Comparison of ENCODE assay signal across 17 mouse cellular contexts in genomic region chr11:6559996-6560395, GRCm38 (mm10). TPM values are rescaled to one million over a fixed set of nuclear protein-coding genes. Genes with fewer than 3 reads are reported as not detected.
DNase-seq lines count a peak whose midpoint lies in the region; ATAC-seq and TF ChIP-seq lines count a peak whose summit lies in the region.
"Had no signal": no experiment of that assay in that cellular context is flagged by ENCODE, and none has a peak within 500 bp of the region (broad histone marks: within the 10 kb centered on the region; RNA-seq: fewer than 3 reads in every experiment).

No protein-coding gene starts in this region.

- no peak for TF ChIP-seq EP300 in heart, postnatal 0 days (IDR thresholded peaks at IDR 0.05; ENCODE audit: low read depth)
- TF ChIP-seq EP300 in CH12.LX (IDR thresholded peaks at IDR 0.05; ENCODE audit: low read length), result no peak

- no peak for DNase-seq in heart, postnatal 0 days (ENCODE audit: low spot score)
- DNase-seq in heart, postnatal 25 days (ENCODE audit: low spot score), result no peak
- peak; percentile 42 for DNase-seq in thymus, postnatal 14 days
- DNase-seq in thymus, postnatal 0 days (ENCODE audit: low spot score), result no peak
- no peak for DNase-seq in CH12.LX (ENCODE audit: extremely low read depth)
- DNase-seq in urinary bladder, adult 2 months (ENCODE audit: low spot score), result no peak
- no peak for DNase-seq in embryo, embryonic 10.5 days (ENCODE audit: low spot score)
- DNase-seq: cerebellum, adult 2 months; embryo, embryonic 11 days; gastrocnemius, postnatal 36 days; liver; spleen, adult 18-20 months had no signal

- no peaks in the 10 kb centered on the region; the same call in 1 of the 2 replicates for H3K36me3 ChIP-seq in heart, postnatal 0 days (replicated peaks; ENCODE audit: control insufficient read depth, insufficient read depth, low read length)
- peaks cover 4 to 55% of the 10 kb centered on the region in 2 experiments for H3K36me3 ChIP-seq in CH12.LX (replicated peaks in 1 of 2; ENCODE audit: control insufficient read depth in 1 of 2, insufficient read depth in 1 of 2, low read length in 1 of 2)
- peaks cover 7% of the 10 kb centered on the region; the same call in 1 of the 2 replicates for H3K36me3 ChIP-seq in macrophage (ENCODE audit: inconsistent target)

- no peak for TF ChIP-seq CTCF in heart, postnatal 0 days (IDR thresholded peaks at IDR 0.05; ENCODE audit: low read depth)
- no peak for TF ChIP-seq CTCF in CH12.LX (conservative IDR thresholded peaks at IDR 0.05 in 1 of 2, IDR thresholded peaks at IDR 0.05 in 1 of 2; ENCODE audit: low read depth in 2 of 2, low read length in 2 of 2)

- dilution Hi-C loops in CH12.LX (cut with MboI; ENCODE audit: extremely low pct_ligation_motif_present, extremely low pct_unique_long_range_greater_than_20kb, low sequenced_read_pairs), result no loop called here

- H3K27me3 ChIP-seq in heart, postnatal 0 days (ENCODE audit: control insufficient read depth, insufficient read depth, low read length), result no peaks in the 10 kb centered on the region
- no peaks in the 10 kb centered on the region for H3K27me3 ChIP-seq in CH12.LX (replicated peaks)
- H3K27me3 ChIP-seq: lung, embryonic 15.5 days; midbrain, embryonic 15.5 days had no signal

- peaks cover 6% of the 10 kb centered on the region; the same call in 1 of the 2 replicates for H3K4me1 ChIP-seq in heart, postnatal 0 days (ENCODE audit: control insufficient read depth, insufficient read depth)
- peaks cover 12 to 63% of the 10 kb centered on the region in 2 experiments for H3K4me1 ChIP-seq in CH12.LX (ENCODE audit: control insufficient read depth in 1 of 2, insufficient read depth in 2 of 2)
- H3K4me1 ChIP-seq: hindbrain, embryonic 10.5 days; midbrain, embryonic 15.5 days had no signal

- no peak overlapping the region for H3K4me3 ChIP-seq in heart, postnatal 0 days (ENCODE audit: low read depth, low read length)
- H3K4me3 ChIP-seq in CH12.LX (replicated peaks in 1 of 3; ENCODE audit: low read depth in 2 of 3, low read length in 2 of 3, poor library complexity in 1 of 3) (no peak overlapping the region), macrophage (ENCODE audit: inconsistent target) (no peak overlapping the region; the same call in 1 of the 2 replicates)
- H3K4me3 ChIP-seq: hindbrain, embryonic 10.5 days; lung, embryonic 15.5 days; midbrain, embryonic 15.5 days had no signal

- no peak for ATAC-seq in heart, postnatal 0 days (ENCODE audit: insufficient read depth, low read depth)
- ATAC-seq: midbrain, embryonic 15.5 days had no signal

- in situ Hi-C loops in CH12.LX (cut with MboI; ENCODE audit: low pct_ligation_motif_present, low pct_unique_long_range_greater_than_20kb, low sequenced_read_pairs), result no loop called here

- no peak overlapping the region; the same call in 1 of the 2 replicates for H3K4me2 ChIP-seq in heart, postnatal 0 days (ENCODE audit: low read depth, low read length)
- H3K4me2 ChIP-seq in CH12.LX (ENCODE audit: insufficient read depth, low read depth, poor library complexity, severe bottlenecking), result 0 out of 2 replicates have a peak overlapping the region, but pooled peaks have one; percentile 4
- H3K4me2 ChIP-seq: heart, embryonic 11.5 days; lung, embryonic 15.5 days; midbrain, embryonic 15.5 days had no signal

- TF ChIP-seq RAD21 in CH12.LX (IDR thresholded peaks at IDR 0.05; ENCODE audit: low read depth, low read length), result no peak

- no peak overlapping the region for H3K9ac ChIP-seq in heart, postnatal 0 days (replicated peaks; ENCODE audit: low read depth, low read length)
- H3K9ac ChIP-seq in CH12.LX (ENCODE audit: insufficient read depth, low read depth), result no peak overlapping the region
- H3K9ac ChIP-seq: lung, embryonic 15.5 days; midbrain, embryonic 15.5 days had no signal

- 94% methylated on average over 2 of the region's 2 CpGs for WGBS in heart, postnatal 0 days
- WGBS in macrophage (ENCODE audit: missing documents), result 60% methylated on average over 2 of the region's 2 CpGs

- H3K79me2 ChIP-seq in CH12.LX (replicated peaks; ENCODE audit: control insufficient read depth, extremely low read depth, insufficient read depth, poor library complexity, severe bottlenecking) (peaks cover 23% of the 10 kb centered on the region), macrophage (ENCODE audit: inconsistent target) (peaks cover 94% of the 10 kb centered on the region)

- H3K27ac ChIP-seq in heart, postnatal 0 days (ENCODE audit: low read depth), result peak overlapping the region; percentile 4; the same call in 1 of the 2 replicates
- H3K27ac ChIP-seq in CH12.LX (ENCODE audit: insufficient read depth, low read depth) (no peak overlapping the region), macrophage (peak overlapping the region; percentile 93)
- H3K27ac ChIP-seq: hindbrain, embryonic 10.5 days; midbrain, embryonic 15.5 days had no signal

- intact Hi-C loops in heart, postnatal 25 days (cut with DNase I), result no loop called here

- TF ChIP-seq POLR2A in CH12.LX (IDR thresholded peaks at IDR 0.05; ENCODE audit: low read depth, low read length), result no peak

- no peaks in the 10 kb centered on the region for H3K9me3 ChIP-seq in heart, postnatal 0 days (replicated peaks; ENCODE audit: control insufficient read depth, low read length)
- H3K9me3 ChIP-seq in CH12.LX (replicated peaks; ENCODE audit: low read length), result peaks cover 3% of the 10 kb centered on the region
- H3K9me3 ChIP-seq: hindbrain, embryonic 10.5 days; lung, embryonic 15.5 days; midbrain, embryonic 15.5 days had no signal

TF ChIP-seq in CH12.LX, 34 proteins besides CTCF, POLR2A, EP300 and RAD21:
- TF ChIP-seq GABPA (IDR thresholded peaks at IDR 0.05; ENCODE audit: insufficient replicate concordance, low read depth, low read length), result no peak
- TF ChIP-seq ZNF384 (IDR thresholded peaks at IDR 0.05; ENCODE audit: low read depth, low read length), result no peak
- no peak for TF ChIP-seq USF1 (IDR thresholded peaks at IDR 0.05; ENCODE audit: low read depth, low read length)
- no peak for TF ChIP-seq SIN3A (IDR thresholded peaks at IDR 0.05; ENCODE audit: low read length)
- no peak for TF ChIP-seq MAX (IDR thresholded peaks at IDR 0.05; ENCODE audit: low read length)
- TF ChIP-seq MXI1 (IDR thresholded peaks at IDR 0.05; ENCODE audit: low read depth, low read length), result no peak
- no peak for TF ChIP-seq ETS1 (conservative IDR thresholded peaks at IDR 0.05; ENCODE audit: low read depth, low read length)
- TF ChIP-seq TCF12 (IDR thresholded peaks at IDR 0.05; ENCODE audit: low read depth, low read length), result no peak
- no peak for TF ChIP-seq ELF1 (IDR thresholded peaks at IDR 0.05; ENCODE audit: low read depth, low read length)
- no peak for TF ChIP-seq ZKSCAN1 (IDR thresholded peaks at IDR 0.05; ENCODE audit: borderline replicate concordance, low read depth, low read length)
- TF ChIP-seq MAFK (IDR thresholded peaks at IDR 0.05; ENCODE audit: insufficient replicate concordance, low read length), result no peak

RNA-seq across cellular contexts. Expression of gene Ccm2, which starts 13.3 kb away (rescaled TPM):
- 54.4 and 56.9 TPM in 2 replicates for total RNA-seq in heart, postnatal 0 days (2014; rRNA removed; ENCODE audit: low replicate concordance)
- polyA plus RNA-seq in heart, postnatal 0 days (2015; fragmentation: Nextera tagmentation; extraction: Ambion mirVana), result 38.4 and 41.9 TPM in 2 replicates
- 10 to 100 TPM; 23.9 to 24.3 TPM for total RNA-seq in heart, postnatal 25 days (2021)
- polyA plus RNA-seq in thymus, postnatal 0 days (2015; fragmentation: Nextera tagmentation; extraction: Ambion mirVana), result 189 and 190 TPM in 2 replicates
- total RNA-seq in CH12.LX (2012; rRNA removed) (30.4 and 31.6 TPM in 2 replicates), CH12.LX (2014; rRNA removed) (32.7 and 32.9 TPM in 2 replicates)
- polyA plus RNA-seq in CH12.LX (2012; ENCODE audit: insufficient read length, low read depth) (29.4 and 34.5 TPM in 2 replicates), macrophage (2018) (52.8 to 75.3 TPM (median 58.4 TPM) in 3 replicates)
- total RNA-seq in macrophage (2018; cell fraction: chromatin; rRNA removed), result 100 to 1,000 TPM in 3 of 26 experiments, 10 to 100 TPM in 23; 30.2 to 131 (median 60.0) TPM
- total RNA-seq in macrophage (2018; cell fraction: cytosol; rRNA removed), result 10 to 100 TPM; 31.5 to 73.5 (median 61.7) TPM
- 100 to 1,000 TPM in 1 of 26 experiments, 10 to 100 TPM in 25; 28.0 to 103 (median 45.3) TPM for total RNA-seq in macrophage (2018; cell fraction: nucleus; rRNA removed)
- polyA plus RNA-seq in urinary bladder, adult 2 months (2012; rRNA removed), result 66.1 and 77.6 TPM in 2 replicates

RNA-seq across cellular contexts. Expression of gene Myo1g, which starts 39.2 kb away (rescaled TPM):
- total RNA-seq in heart, postnatal 0 days (2014; rRNA removed; ENCODE audit: low replicate concordance), result 0.65 and 1.6 TPM in 2 replicates
- polyA plus RNA-seq in heart, postnatal 0 days (2015; fragmentation: Nextera tagmentation; extraction: Ambion mirVana), result 0.49 and 0.56 TPM in 2 replicates
- total RNA-seq in heart, postnatal 25 days (2021), result 1 to 10 TPM; 1.5 to 2.4 TPM
- 50.6 and 53.8 TPM in 2 replicates for polyA plus RNA-seq in thymus, postnatal 0 days (2015; fragmentation: Nextera tagmentation; extraction: Ambion mirVana)
- 279 and 335 TPM in 2 replicates for total RNA-seq in CH12.LX (2012; rRNA removed)
- total RNA-seq in CH12.LX (2014; rRNA removed), result 265 and 268 TPM in 2 replicates
- 279 and 284 TPM in 2 replicates for polyA plus RNA-seq in CH12.LX (2012; ENCODE audit: insufficient read length, low read depth)
- 1,000 to 10,000 TPM in 3 of 26 experiments, 100 to 1,000 TPM in 23; 308 to 2,013 (median 470) TPM for total RNA-seq in macrophage (2018; cell fraction: chromatin; rRNA removed)
- 100 to 1,000 TPM in 12 of 26 experiments, 10 to 100 TPM in 14; 57.8 to 153 (median 97.1) TPM for total RNA-seq in macrophage (2018; cell fraction: cytosol; rRNA removed)
- total RNA-seq in macrophage (2018; cell fraction: nucleus; rRNA removed), result 1,000 to 10,000 TPM in 2 of 26 experiments, 100 to 1,000 TPM in 24; 212 to 1,497 (median 266) TPM
- 54.3 to 64.8 TPM (median 54.5 TPM) in 3 replicates for polyA plus RNA-seq in macrophage (2018)
- 10.1 and 12.6 TPM in 2 replicates for polyA plus RNA-seq in urinary bladder, adult 2 months (2012; rRNA removed)

RNA-seq across cellular contexts. Expression of gene Nacad, which starts 45.9 kb away (rescaled TPM):
- total RNA-seq in heart, postnatal 0 days (2014; rRNA removed; ENCODE audit: low replicate concordance), result 0.95 and 2.5 TPM in 2 replicates
- polyA plus RNA-seq in heart, postnatal 0 days (2015; fragmentation: Nextera tagmentation; extraction: Ambion mirVana), result 1.2 TPM in 2 replicates
- 1 to 10 TPM in 1 of 2 experiments, under 1 TPM in 1; 0.49 to 1.1 TPM for total RNA-seq in heart, postnatal 25 days (2021)
- 0.26 and 0.33 TPM in 2 replicates for polyA plus RNA-seq in thymus, postnatal 0 days (2015; fragmentation: Nextera tagmentation; extraction: Ambion mirVana)
- total RNA-seq in CH12.LX (2012; rRNA removed) (0.13 TPM in 2 replicates), CH12.LX (2014; rRNA removed) (not detected in 2 replicates)
- polyA plus RNA-seq in CH12.LX (2012; ENCODE audit: insufficient read length, low read depth) (0.34 TPM in 1 of 2 replicates, not detected in the other), macrophage (2018) (not detected in 3 replicates)
- total RNA-seq in macrophage (2018; cell fraction: chromatin; rRNA removed), result under 1 TPM in 2 of 26 experiments, not detected in 24; 0.13 to 0.92 TPM
- total RNA-seq in macrophage (2018; cell fraction: cytosol; rRNA removed), result not detected
- total RNA-seq in macrophage (2018; cell fraction: nucleus; rRNA removed), result not detected
- 19.1 and 24.0 TPM in 2 replicates for polyA plus RNA-seq in urinary bladder, adult 2 months (2012; rRNA removed)
